Mouse (Mus musculus) embryonic facial prominence, embryonic 15.5 days (tissue): ENCODE results near the gene Mier2. TPM values are rescaled to one million over a fixed set of nuclear protein-coding genes. Genes with fewer than 3 reads are reported as not detected.
A peak's percentile ranks its signal among the peaks of the same experiment; 100 is the strongest.

Experiments
- ATAC-seq: fragments of 200-750 bp; cut with Nextera tagmentation; 2 replicates; pipeline ENCODE4 v1.8.0; 2017; ENCODE audit warnings: low read depth, moderate TSS enrichment; ENCODE audit not compliant: insufficient number of reproducible peaks, low FRiP score, low TSS enrichment
- H3K27ac ChIP-seq: fragments of 300-500 bp; sonication (generic); replicated peaks from 2 replicates; pipeline ENCODE4 v1.5.1; 2015; ENCODE audit warnings: mild to moderate bottlenecking, inconsistent platforms
- H3K27me3 ChIP-seq: fragments of 300-500 bp; sonication (generic); 2 replicates; pipeline ENCODE4 v1.6.1; 2015; ENCODE audit warnings: inconsistent platforms
- H3K36me3 ChIP-seq: fragments of 300-500 bp; sonication (generic); 2 replicates; pipeline ENCODE4 v1.6.1; 2015; ENCODE audit warnings: mild to moderate bottlenecking, inconsistent platforms
- H3K4me1 ChIP-seq: fragments of 300-500 bp; sonication (generic); 2 replicates; pipeline ENCODE4 v1.6.1; 2015; ENCODE audit warnings: inconsistent platforms
- H3K4me2 ChIP-seq: fragments of 300-500 bp; sonication (generic); replicated peaks from 2 replicates; pipeline ENCODE4 v1.6.1; 2015; ENCODE audit warnings: mild to moderate bottlenecking, inconsistent platforms
- H3K4me3 ChIP-seq: fragments of 300-500 bp; sonication (generic); replicated peaks from 2 replicates; pipeline ENCODE4 v1.5.1; 2015; ENCODE audit warnings: mild to moderate bottlenecking, inconsistent platforms
- H3K9ac ChIP-seq: fragments of 300-500 bp; sonication (generic); 2 replicates; pipeline ENCODE4 v1.6.1; 2015; ENCODE audit warnings: inconsistent platforms
- H3K9me3 ChIP-seq: fragments of 300-500 bp; sonication (generic); replicated peaks from 2 replicates; pipeline ENCODE4 v1.6.1; 2016; ENCODE audit warnings: inconsistent platforms
- whole genome bisulfite sequencing: fragments of 180-500 bp; shearing (Covaris S2); methylation state at CpG from one replicate; pipeline ENCODE4 v1.1.7; 2015; 5-methylcytosine and 5-hydroxymethylcytosine counted together
- polyA plus RNA-seq: library from polyadenylated mRNA; unstranded; fragments of >200 nt; fragmentation: Nextera tagmentation; extraction: Ambion mirVana; gene quantifications from 2 replicates; pipeline ENCODE4 v1.2.1, GENCODE M21; 2015

Mier2 gene
- polyA plus RNA-seq, 1 experiment from 2014 or later, result 71.4 TPM

DNA sequence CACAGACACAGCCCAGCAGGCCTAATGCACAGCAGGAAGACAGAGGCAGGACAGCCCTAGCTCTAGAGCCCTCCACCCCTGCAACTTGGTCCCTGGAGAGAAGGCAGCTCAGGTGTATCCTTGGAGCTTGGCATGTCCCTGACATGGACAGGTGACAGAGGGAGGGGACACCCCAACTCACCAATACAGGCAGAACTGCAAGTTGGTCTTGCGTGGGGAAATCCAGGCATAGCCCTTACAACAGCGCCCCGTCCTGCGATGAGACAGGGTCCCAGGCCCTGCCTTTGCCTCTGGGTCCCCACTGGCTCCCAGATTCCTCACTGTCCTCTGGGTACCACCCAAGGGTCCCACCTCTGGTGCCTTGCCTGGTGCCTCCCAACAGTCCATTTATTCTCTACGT lies 30.7 kb upstream of the Mier2 start:
- no peak overlapping the region for H3K4me3 ChIP-seq
- no peaks in the 10 kb centered on the region for H3K9me3 ChIP-seq
- no peaks in the 10 kb centered on the region for H3K27me3 ChIP-seq
- H3K9ac ChIP-seq, result no peak overlapping the region
- no peak overlapping the region for H3K4me2 ChIP-seq
- 87% methylated on average over 4 of the region's 5 CpGs for WGBS
- no peaks in the 10 kb centered on the region for H3K4me1 ChIP-seq
- peak; percentile 3; the same call in 1 of the 2 replicates for ATAC-seq
- no peak overlapping the region for H3K27ac ChIP-seq
- H3K36me3 ChIP-seq, result no peaks in the 10 kb centered on the region

DNA sequence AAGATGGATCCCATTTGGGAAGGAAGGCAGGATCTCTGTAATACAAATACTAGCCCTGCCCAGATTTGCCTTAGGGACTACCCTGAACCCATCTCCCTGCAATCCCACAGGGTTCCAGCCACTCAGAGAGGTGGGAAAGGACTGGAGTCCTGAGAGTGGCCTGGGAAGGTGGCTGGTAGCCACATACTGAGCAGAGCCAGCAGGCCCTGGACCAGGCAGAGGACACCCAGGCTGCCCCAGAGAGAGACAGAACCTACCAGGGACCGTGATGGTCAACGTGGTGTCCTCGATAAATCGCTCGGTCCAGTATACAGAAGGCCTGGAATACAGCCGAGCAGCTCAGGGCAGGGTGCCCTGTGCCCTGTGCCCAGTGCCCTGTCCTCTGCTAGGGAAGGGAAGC lies 30.1 kb upstream of the Mier2 start:
- Histone ChIP-seq H3K9ac (no peak overlapping the region), H3K4me1 (no peaks in the 10 kb centered on the region), H3K9me3 (no peaks in the 10 kb centered on the region), H3K4me3 (no peak overlapping the region), H3K4me2 (no peak overlapping the region), H3K36me3 (no peaks in the 10 kb centered on the region), H3K27ac (no peak overlapping the region), H3K27me3 (no peaks in the 10 kb centered on the region)
- 81% methylated on average over 6 of the region's 6 CpGs for WGBS
- no peak for ATAC-seq

DNA sequence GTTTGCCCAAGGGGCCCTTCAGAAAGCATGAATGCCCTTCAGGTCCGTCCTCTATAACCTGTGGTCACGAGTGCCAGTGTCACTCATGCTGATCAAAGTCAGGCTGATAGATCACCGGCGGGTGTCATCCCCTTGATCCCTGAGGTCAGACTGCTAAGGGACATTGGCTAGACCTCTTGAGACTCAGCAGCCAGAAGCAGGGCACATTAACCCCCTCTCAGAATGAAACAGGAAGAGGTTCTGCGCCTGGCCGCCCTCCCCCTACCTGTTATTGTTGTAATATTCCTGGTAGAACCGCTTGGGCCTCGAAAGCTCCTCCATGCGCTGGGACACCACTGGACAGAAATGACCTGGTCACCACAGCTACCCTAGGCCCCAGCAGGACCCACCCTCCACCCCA lies 29.4 kb upstream of the Mier2 start:
- no peaks in the 10 kb centered on the region for H3K36me3 ChIP-seq
- H3K9ac ChIP-seq, result no peak overlapping the region
- H3K9me3 ChIP-seq, result no peaks in the 10 kb centered on the region
- no peak overlapping the region for H3K4me2 ChIP-seq
- 71% methylated on average over 9 of the region's 9 CpGs for WGBS
- no peak overlapping the region for H3K27ac ChIP-seq
- ATAC-seq, result no peak
- H3K27me3 ChIP-seq, result no peaks in the 10 kb centered on the region
- H3K4me1 ChIP-seq, result no peaks in the 10 kb centered on the region
- no peak overlapping the region for H3K4me3 ChIP-seq

DNA sequence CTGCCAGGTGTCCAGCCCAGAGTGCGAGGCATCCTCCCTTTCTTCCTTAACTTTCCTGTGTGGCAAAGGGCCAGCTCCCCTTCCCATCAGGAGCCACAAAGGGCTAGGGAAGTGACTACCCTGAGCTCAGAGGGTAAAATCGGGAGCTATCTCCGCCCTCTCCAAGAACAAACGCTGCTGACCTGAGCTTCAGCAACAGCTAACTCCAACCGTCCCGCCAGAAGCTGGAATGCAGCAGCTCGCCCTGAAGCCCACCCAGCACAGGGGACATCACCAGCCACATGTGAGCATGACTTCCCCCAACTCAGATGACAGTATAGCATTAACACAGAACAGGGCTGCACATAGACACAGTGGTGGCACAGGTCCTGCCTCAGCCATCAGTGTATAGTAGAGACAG lies 29.0 kb upstream of the Mier2 start:
- WGBS, result 61% methylated on average over 7 of the region's 7 CpGs
- Histone ChIP-seq H3K4me3 (no peak overlapping the region), H3K27me3 (no peaks in the 10 kb centered on the region), H3K4me2 (no peak overlapping the region), H3K4me1 (no peaks in the 10 kb centered on the region), H3K36me3 (no peaks in the 10 kb centered on the region), H3K27ac (no peak overlapping the region), H3K9me3 (no peaks in the 10 kb centered on the region), H3K9ac (no peak overlapping the region)
- ATAC-seq, result no peak

DNA sequence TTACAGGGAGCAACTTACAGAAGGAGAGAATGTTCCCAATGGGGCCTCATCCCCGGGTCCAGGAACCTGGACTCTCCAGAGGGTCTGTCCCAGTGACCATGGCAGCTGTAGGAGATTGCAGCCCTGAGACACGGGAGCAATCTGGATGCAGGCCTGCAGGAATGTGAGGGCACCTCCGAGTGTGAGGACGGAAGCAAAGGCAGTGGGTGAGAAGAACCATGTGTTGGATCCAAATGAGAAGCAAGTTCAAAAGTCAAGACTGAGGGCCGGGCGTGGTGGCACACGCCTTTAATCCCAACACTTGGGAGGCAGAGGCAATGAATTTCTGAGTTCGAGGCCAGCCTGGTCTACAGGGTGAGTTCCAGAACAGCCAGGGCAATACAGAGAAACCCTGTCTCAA lies 26.5 kb upstream of the Mier2 start:
- Histone ChIP-seq H3K27me3 (no peaks in the 10 kb centered on the region), H3K27ac (no peak overlapping the region), H3K4me3 (no peak overlapping the region), H3K9me3 (no peaks in the 10 kb centered on the region), H3K9ac (no peak overlapping the region), H3K4me2 (no peak overlapping the region), H3K4me1 (no peaks in the 10 kb centered on the region), H3K36me3 (no peaks in the 10 kb centered on the region)
- no peak for ATAC-seq
- WGBS, result 87% methylated on average over 8 of the region's 8 CpGs

DNA sequence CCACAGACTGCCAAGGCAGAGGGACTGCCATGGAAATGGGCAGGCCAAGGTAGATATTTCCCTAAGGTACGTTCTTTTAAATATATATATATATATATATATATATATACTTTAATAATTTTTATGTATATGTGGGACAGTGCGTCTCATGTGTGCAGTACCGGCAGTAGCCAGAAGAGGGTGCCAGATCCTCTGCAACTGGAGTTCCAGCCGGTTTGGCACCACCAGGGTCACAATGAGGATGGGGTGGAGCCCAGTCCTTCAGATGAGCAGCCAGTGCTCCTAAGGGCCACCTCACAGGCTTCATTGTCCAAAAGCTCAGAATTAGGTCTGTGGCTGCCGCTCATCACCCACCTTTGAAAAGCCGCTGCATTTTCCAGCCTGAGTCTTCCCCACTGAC lies 25.8 kb upstream of the Mier2 start:
- 40% methylated on average over 6 of the region's 6 CpGs for WGBS
- ATAC-seq, result no peak
- no peak overlapping the region for H3K27ac ChIP-seq
- no peaks in the 10 kb centered on the region for H3K27me3 ChIP-seq
- H3K36me3 ChIP-seq, result no peaks in the 10 kb centered on the region
- H3K9me3 ChIP-seq, result no peaks in the 10 kb centered on the region
- H3K4me1 ChIP-seq, result no peaks in the 10 kb centered on the region
- H3K4me2 ChIP-seq, result no peak overlapping the region
- no peak overlapping the region for H3K9ac ChIP-seq
- no peak overlapping the region for H3K4me3 ChIP-seq

DNA sequence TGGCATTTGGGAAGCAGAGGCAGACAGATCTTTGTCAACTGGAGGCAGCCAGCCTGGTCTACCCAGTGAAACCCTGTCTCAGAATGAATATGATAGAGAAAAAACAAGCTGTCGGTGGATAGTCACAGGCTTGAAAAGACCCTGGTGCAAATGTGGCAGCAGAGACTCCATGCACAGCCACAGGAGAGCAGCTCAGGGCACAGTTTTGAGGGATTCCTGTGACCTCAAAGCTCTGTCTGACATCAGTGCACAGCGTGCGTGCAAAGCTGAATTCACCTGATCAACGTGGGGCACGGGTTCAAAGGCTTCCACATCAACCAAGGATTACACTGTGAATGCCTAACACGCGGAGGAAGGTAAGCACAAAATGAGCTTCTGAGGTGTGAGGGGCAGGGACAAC lies 25.4 kb upstream of the Mier2 start:
- 62% methylated on average over 7 of the region's 7 CpGs for WGBS
- no peaks in the 10 kb centered on the region for H3K36me3 ChIP-seq
- H3K27me3 ChIP-seq, result no peaks in the 10 kb centered on the region
- no peak overlapping the region for H3K27ac ChIP-seq
- no peak overlapping the region for H3K9ac ChIP-seq
- H3K4me2 ChIP-seq, result no peak overlapping the region
- no peaks in the 10 kb centered on the region for H3K4me1 ChIP-seq
- H3K9me3 ChIP-seq, result no peaks in the 10 kb centered on the region
- H3K4me3 ChIP-seq, result no peak overlapping the region
- no peak for ATAC-seq

DNA sequence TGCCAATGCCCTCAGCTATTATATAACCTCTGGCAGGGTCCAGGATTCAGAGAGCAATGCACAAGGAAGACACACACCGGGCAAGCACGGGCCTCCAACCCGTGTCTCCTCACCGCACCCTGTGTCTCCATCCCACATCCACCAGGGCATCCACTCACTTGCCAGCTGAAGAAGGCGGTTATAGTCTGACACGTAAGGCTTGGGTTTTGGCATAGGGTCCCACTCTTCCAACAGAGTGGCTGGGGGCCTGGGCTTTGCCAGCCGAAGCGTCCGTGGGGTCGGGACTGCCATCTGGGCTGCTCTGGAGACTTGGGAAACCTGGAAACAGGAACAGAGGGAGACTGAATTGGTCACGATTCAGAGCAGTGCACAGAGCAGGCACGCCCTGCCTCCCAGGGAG lies 24.8 kb upstream of the Mier2 start:
- Histone ChIP-seq H3K36me3 (no peaks in the 10 kb centered on the region), H3K9me3 (no peaks in the 10 kb centered on the region), H3K9ac (no peak overlapping the region), H3K27me3 (no peaks in the 10 kb centered on the region), H3K4me2 (no peak overlapping the region), H3K4me1 (no peaks in the 10 kb centered on the region), H3K4me3 (no peak overlapping the region), H3K27ac (no peak overlapping the region)
- 71% methylated on average over 12 of the region's 12 CpGs for WGBS
- ATAC-seq, result no peak

DNA sequence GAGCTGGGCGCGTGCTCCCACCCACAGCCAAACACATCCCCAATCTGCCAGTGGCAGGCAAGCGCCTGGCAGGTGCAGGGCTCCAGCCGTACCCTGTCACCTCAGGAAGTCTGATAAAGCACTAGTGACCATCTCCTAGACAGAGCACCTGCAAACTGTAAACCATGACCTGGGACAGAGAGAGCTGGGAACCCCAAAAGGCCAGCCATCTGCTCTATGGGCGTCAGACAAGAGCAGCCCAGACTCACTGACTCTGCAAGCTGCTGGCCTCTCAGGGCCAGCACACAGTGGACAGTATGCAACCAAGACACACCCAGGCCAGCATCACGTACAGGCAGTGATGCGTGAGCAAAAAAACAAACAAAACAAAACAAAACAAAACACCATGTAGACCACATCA lies 23.9 kb upstream of the Mier2 start:
- no peaks in the 10 kb centered on the region for H3K4me1 ChIP-seq
- H3K27ac ChIP-seq, result no peak overlapping the region
- no peaks in the 10 kb centered on the region for H3K27me3 ChIP-seq
- no peaks in the 10 kb centered on the region for H3K36me3 ChIP-seq
- no peak overlapping the region for H3K4me2 ChIP-seq
- WGBS, result 80% methylated on average over 7 of the region's 7 CpGs
- H3K9ac ChIP-seq, result no peak overlapping the region
- ATAC-seq, result no peak
- H3K4me3 ChIP-seq, result no peak overlapping the region
- H3K9me3 ChIP-seq, result no peaks in the 10 kb centered on the region

DNA sequence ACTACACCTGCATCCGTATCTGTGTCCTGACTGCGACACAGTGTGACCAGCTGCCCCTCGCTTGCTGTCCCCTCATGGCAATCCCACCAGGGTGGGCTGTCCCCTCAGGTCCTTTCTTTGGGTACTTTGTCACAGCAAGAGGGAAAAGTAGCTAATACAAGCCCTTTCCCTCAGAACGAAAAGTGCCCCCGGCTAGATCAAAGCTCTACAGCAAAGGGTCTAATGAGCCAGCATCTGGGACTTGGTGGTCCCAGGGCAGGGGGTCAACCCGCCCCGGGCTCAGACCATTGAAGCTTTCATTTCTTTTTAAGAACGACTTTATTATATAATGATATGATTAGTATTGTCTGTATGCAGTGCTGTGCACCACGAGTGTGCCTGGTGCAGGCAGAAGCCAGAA lies 23.3 kb upstream of the Mier2 start:
- 47% methylated on average over 9 of the region's 9 CpGs for WGBS
- no peaks in the 10 kb centered on the region for H3K4me1 ChIP-seq

DNA sequence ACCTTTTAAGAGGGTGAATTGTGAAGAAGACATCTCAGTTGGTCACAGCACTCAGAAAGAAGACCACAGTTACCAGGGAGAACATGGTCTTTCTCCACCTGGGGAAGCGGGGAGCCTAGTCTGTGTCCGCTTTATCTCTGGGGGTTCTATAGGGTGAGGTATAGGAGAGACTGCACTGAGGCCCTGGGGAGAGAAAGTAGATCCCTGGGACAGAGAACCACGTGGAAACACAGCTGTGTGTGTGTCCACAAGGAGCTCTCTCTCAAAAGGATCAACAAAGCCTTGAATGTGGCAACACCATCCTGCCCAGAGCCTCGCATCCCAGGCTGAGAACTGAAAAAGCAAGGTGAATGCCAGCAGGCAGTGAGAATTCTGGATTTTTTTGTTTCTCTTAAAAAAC lies 22.4 kb upstream of the Mier2 start:
- H3K9me3 ChIP-seq, result no peaks in the 10 kb centered on the region
- 73% methylated on average over 4 of the region's 4 CpGs for WGBS
- H3K4me2 ChIP-seq, result no peak overlapping the region
- H3K27ac ChIP-seq, result no peak overlapping the region
- no peak overlapping the region for H3K4me3 ChIP-seq
- no peaks in the 10 kb centered on the region for H3K36me3 ChIP-seq
- H3K9ac ChIP-seq, result no peak overlapping the region
- no peak for ATAC-seq
- no peaks in the 10 kb centered on the region for H3K27me3 ChIP-seq
- no peaks in the 10 kb centered on the region for H3K4me1 ChIP-seq

More for the DNA sequence above, 23.3 kb upstream of the Mier2 start:
- no peaks in the 10 kb centered on the region for H3K9me3 ChIP-seq
- no peak overlapping the region for H3K9ac ChIP-seq
- no peaks in the 10 kb centered on the region for H3K27me3 ChIP-seq
- H3K27ac ChIP-seq, result no peak overlapping the region
- H3K36me3 ChIP-seq, result no peaks in the 10 kb centered on the region
- H3K4me3 ChIP-seq, result no peak overlapping the region
- ATAC-seq, result no peak
- H3K4me2 ChIP-seq, result no peak overlapping the region

DNA sequence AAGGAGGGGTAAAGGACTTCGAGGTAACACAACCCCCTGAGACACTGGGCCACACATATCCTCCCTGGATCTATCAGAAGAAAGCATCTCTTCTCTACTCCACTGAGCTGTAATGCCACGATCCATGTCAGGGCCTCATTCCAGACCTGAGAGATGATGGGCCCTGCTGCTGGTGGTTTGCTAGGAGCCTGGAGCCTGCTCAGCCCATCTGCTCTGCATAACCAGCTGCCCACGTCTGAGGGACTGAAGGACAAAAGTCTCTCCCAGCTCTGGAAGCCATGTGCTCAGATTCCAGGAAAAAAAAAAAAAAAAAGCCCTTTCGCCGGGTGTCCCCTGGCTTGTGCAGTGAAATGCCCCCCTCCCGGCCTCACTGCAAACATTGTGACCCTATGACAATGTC lies 20.8 kb upstream of the Mier2 start:
- Histone ChIP-seq H3K4me1 (no peaks in the 10 kb centered on the region), H3K27ac (no peak overlapping the region), H3K4me3 (no peak overlapping the region), H3K36me3 (no peaks in the 10 kb centered on the region), H3K4me2 (no peak overlapping the region), H3K9ac (no peak overlapping the region), H3K27me3 (no peaks in the 10 kb centered on the region), H3K9me3 (no peaks in the 10 kb centered on the region)
- no peak for ATAC-seq
- WGBS, result 74% methylated on average over 6 of the region's 6 CpGs
